Mouse (Mus musculus): Measurements from ENCODE around the gene Myh7b. TPM values are rescaled to one million over a fixed set of nuclear protein-coding genes. Genes with fewer than 3 reads are reported as not detected.

Myh7b gene
- total and polyA plus RNA-seq, 3 experiments = 2.2 to 5.9 TPM; not detected in 1

DNA sequence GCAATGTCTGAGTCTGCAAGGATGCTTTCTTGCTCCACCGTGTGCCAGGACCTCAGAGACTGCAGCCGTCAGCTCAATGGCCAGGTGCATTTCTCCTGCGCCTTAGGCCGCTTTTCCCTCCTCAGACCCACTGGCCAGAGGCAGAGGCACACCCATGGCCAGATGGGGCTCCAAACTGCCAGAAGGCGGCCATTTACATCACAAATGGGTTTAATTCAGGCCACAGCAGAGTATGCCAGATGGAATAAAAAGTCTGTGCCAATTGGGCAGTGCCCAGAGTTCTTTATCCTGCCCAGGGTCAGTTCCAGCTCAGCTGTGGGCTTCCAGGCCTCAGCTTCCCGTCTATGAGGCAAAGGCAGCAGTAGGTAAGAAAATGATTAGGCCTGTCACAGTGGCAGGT, 29.6 kb downstream of the Myh7b start:
- TF ChIP-seq MAZ (IDR thresholded peaks at IDR 0.05; ENCODE audit: low read depth, low read length) (no peak), TCF12 (IDR thresholded peaks at IDR 0.05; ENCODE audit: low read depth, low read length) (no peak), GATA1 (IDR thresholded peaks at IDR 0.05; ENCODE audit: low read depth, low read length) (no peak), NELFE (IDR thresholded peaks at IDR 0.05; ENCODE audit: low read depth, low read length) (no peak), MYC (IDR thresholded peaks at IDR 0.05; ENCODE audit: low read depth, low read length) (no peak), RAD21 (IDR thresholded peaks at IDR 0.05; ENCODE audit: low read depth, low read length) (no peak), ETS1 (IDR thresholded peaks at IDR 0.05; ENCODE audit: low read depth, low read length) (no peak), TAL1 (IDR thresholded peaks at IDR 0.05; ENCODE audit: low read length) (no peak), USF2 (IDR thresholded peaks at IDR 0.05; ENCODE audit: borderline replicate concordance in 1 of 2, insufficient read depth in 1 of 2, low read depth in 1 of 2, low read length in 2 of 2) (no peak), UBTF (IDR thresholded peaks at IDR 0.05; ENCODE audit: borderline replicate concordance, insufficient read depth, low read depth, low read length) (no peak), ZNF384 (IDR thresholded peaks at IDR 0.05; ENCODE audit: low read depth, low read length) (no peak), JUND (IDR thresholded peaks at IDR 0.05; ENCODE audit: low read depth, low read length) (no peak), TBP (IDR thresholded peaks at IDR 0.05; ENCODE audit: low read depth, low read length) (no peak), POLR2AphosphoS5 (IDR thresholded peaks at IDR 0.05; ENCODE audit: borderline replicate concordance, low read depth, low read length) (no peak), BHLHE40 (IDR thresholded peaks at IDR 0.05; ENCODE audit: borderline replicate concordance, low read depth, low read length) (no peak), SMC3 (IDR thresholded peaks at IDR 0.05; ENCODE audit: low read depth, low read length) (no peak), KAT2A (conservative IDR thresholded peaks at IDR 0.05; ENCODE audit: low read depth, low read length) (no peak), EP300 (IDR thresholded peaks at IDR 0.05; ENCODE audit: low read depth in 1 of 2, low read length in 2 of 2) (no peak)
- no peaks in the 10 kb centered on the region for H3K27me3 ChIP-seq (ENCODE audit: control insufficient read depth in 1 of 2, insufficient read depth in 2 of 2, low read length in 2 of 2)
- H3K9me3 ChIP-seq (replicated peaks; ENCODE audit: insufficient read depth, low read length) = no peaks in the 10 kb centered on the region
- H3K4me1 ChIP-seq (ENCODE audit: control insufficient read depth in 1 of 2, insufficient read depth in 2 of 2, low read length in 2 of 2) = no peaks in the 10 kb centered on the region
- H3K27ac ChIP-seq (ENCODE audit: control insufficient read depth, low read depth, low read length) = no peak overlapping the region
- no peak for DNase-seq (ENCODE audit: low read depth, low spot score)
- H3K4me3 ChIP-seq (ENCODE audit: control insufficient read depth in 1 of 2, insufficient read depth in 1 of 2, low read depth in 2 of 2, low read length in 2 of 2) = no peak overlapping the region
- H3K79me2 ChIP-seq (ENCODE audit: control insufficient read depth, insufficient read depth, low read length, poor library complexity) = no peaks in the 10 kb centered on the region
- peaks cover 0 to 8% of the 10 kb centered on the region in 2 experiments; a peak in 2 of 4 replicates for H3K36me3 ChIP-seq (ENCODE audit: control insufficient read depth in 1 of 2, insufficient read depth in 2 of 2, low read length in 2 of 2)
- H3K9ac ChIP-seq (ENCODE audit: control insufficient read depth, low read depth, low read length, poor library complexity, severe bottlenecking) = no peak overlapping the region

DNA sequence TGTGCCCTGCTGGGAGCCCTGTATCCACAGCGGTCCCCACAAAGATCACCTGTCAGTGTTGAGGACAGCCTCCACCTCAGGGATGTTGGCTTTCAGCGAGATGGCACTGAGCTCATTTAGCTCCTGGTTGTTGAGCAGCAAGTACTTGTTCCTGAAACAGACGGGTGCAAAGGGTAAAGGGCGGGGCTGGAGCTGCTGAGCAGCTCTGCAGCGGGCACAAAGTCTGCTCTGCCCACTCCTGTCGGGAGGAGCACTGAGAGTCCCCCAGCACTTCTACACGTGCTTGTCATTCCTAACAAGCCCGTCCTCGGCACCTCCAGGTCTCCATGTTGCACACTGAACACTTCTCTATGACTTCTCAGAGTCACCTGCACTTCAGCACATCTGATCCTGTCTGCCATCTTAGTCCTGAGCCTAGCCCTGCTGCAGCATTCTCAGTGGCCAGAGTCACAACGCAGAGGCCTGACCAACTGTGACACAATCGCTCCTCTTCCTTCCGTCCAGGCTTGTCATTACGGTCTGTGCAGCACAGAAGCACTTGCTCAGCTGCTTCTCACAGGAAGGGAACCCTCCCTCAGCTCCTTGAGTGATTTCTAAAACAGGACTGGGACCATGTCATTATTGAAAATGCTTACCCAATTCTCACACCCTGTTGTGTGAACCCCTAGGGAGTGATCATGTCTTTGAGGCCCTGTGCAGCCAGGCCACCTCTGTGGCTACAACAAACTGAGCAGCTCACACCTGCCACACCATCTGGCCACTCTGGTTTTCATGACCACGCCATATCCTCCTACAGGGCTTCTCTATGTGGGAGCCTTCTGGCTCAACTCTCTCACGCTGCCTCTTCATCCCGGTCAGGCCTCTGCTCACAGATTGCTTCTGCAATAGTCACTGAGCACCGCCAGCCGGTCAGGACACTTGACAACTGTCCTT, 30.8 kb downstream of the Myh7b start:
- Histone ChIP-seq H3K9ac (ENCODE audit: control insufficient read depth, low read depth, low read length, poor library complexity, severe bottlenecking) (no peak overlapping the region), H3K4me1 (ENCODE audit: control insufficient read depth in 1 of 2, insufficient read depth in 2 of 2, low read length in 2 of 2) (no peaks in the 10 kb centered on the region), H3K27me3 (ENCODE audit: control insufficient read depth in 1 of 2, insufficient read depth in 2 of 2, low read length in 2 of 2) (no peaks in the 10 kb centered on the region), H3K36me3 (ENCODE audit: control insufficient read depth in 1 of 2, insufficient read depth in 2 of 2, low read length in 2 of 2) (peaks cover 0 to 7% of the 10 kb centered on the region in 2 experiments; a peak in 2 of 4 replicates), H3K4me3 (ENCODE audit: control insufficient read depth in 1 of 2, insufficient read depth in 1 of 2, low read depth in 2 of 2, low read length in 2 of 2) (no peak overlapping the region), H3K9me3 (replicated peaks; ENCODE audit: insufficient read depth, low read length) (no peaks in the 10 kb centered on the region), H3K27ac (ENCODE audit: control insufficient read depth, low read depth, low read length) (no peak overlapping the region), H3K79me2 (ENCODE audit: control insufficient read depth, insufficient read depth, low read length, poor library complexity) (no peaks in the 10 kb centered on the region)
- no peak for DNase-seq (ENCODE audit: low read depth, low spot score)
- TF ChIP-seq SIN3A (IDR thresholded peaks at IDR 0.05; ENCODE audit: low read length) = no peak
- TF ChIP-seq MXI1 (IDR thresholded peaks at IDR 0.05; ENCODE audit: low read depth, low read length) = no peak
- TF ChIP-seq POLR2AphosphoS2 (IDR thresholded peaks at IDR 0.05; ENCODE audit: low read length) = no peak
- no peak for TF ChIP-seq MAFK (IDR thresholded peaks at IDR 0.05; ENCODE audit: borderline replicate concordance, low read depth, low read length)
- no peak for TF ChIP-seq GABPA (IDR thresholded peaks at IDR 0.05; ENCODE audit: low read depth, low read length)
- TF ChIP-seq ETS1 (IDR thresholded peaks at IDR 0.05; ENCODE audit: low read depth, low read length) = no peak
- no peak for TF ChIP-seq TBP (IDR thresholded peaks at IDR 0.05; ENCODE audit: low read depth, low read length)
- no peak for TF ChIP-seq MEF2A (IDR thresholded peaks at IDR 0.05; ENCODE audit: extremely low read depth, insufficient replicate concordance, low read depth, low read length, poor library complexity, severe bottlenecking)
- TF ChIP-seq ZC3H11A (IDR thresholded peaks at IDR 0.05; ENCODE audit: low read depth, low read length) = no peak
- TF ChIP-seq E2F4 (IDR thresholded peaks at IDR 0.05; ENCODE audit: borderline replicate concordance, low read depth, low read length) = no peak
- TF ChIP-seq SMC3 (IDR thresholded peaks at IDR 0.05; ENCODE audit: low read depth, low read length) = no peak
- no peak for TF ChIP-seq CHD2 (IDR thresholded peaks at IDR 0.05; ENCODE audit: low read length)
- no peak for TF ChIP-seq ZNF384 (IDR thresholded peaks at IDR 0.05; ENCODE audit: low read depth, low read length)
- no peak for TF ChIP-seq JUND (IDR thresholded peaks at IDR 0.05; ENCODE audit: low read depth, low read length)
